Mouse (Mus musculus) heart, adult 2 months (tissue): ENCODE results near the gene Lamp1. TPM values are rescaled to one million over a fixed set of nuclear protein-coding genes. Genes with fewer than 3 reads are reported as not detected.

Experiments used
- DNase-seq, 2 experiments: peaks; one replicate each; pipeline ENCODE4 v3.0.0; 2021
- H3K27ac ChIP-seq: fragments of 200-600 bp; 2 replicates; pipeline ENCODE4 v1.8.1; 2022
- H3K27me3 ChIP-seq: fragments of 200-500 bp; 2 replicates; pipeline ENCODE4 v1.6.1; 2012; ENCODE audit warnings: mild to moderate bottlenecking, low read length, inconsistent platforms, mixed read lengths; ENCODE audit not compliant: control insufficient read depth, insufficient read depth
- H3K36me3 ChIP-seq: fragments of 200-500 bp; 2 replicates; pipeline ENCODE4 v1.6.1; 2012; ENCODE audit warnings: low read length, inconsistent platforms; ENCODE audit not compliant: control insufficient read depth, insufficient read depth
- H3K4me1 ChIP-seq: fragments of 200-500 bp; 2 replicates; pipeline ENCODE4 v1.6.1; 2011; ENCODE audit warnings: low read length; ENCODE audit not compliant: control insufficient read depth, insufficient read depth
- H3K4me3 ChIP-seq: fragments of 200-600 bp; 2 replicates; pipeline ENCODE4 v1.8.1; 2022
- H3K79me2 ChIP-seq: fragments of 200-500 bp; replicated peaks from 2 replicates; pipeline ENCODE4 v1.6.1; 2012; ENCODE audit warnings: mild to moderate bottlenecking, inconsistent platforms, low read length, moderate library complexity, mixed read lengths; ENCODE audit not compliant: control insufficient read depth, insufficient read depth
- H3K9ac ChIP-seq: fragments of 200-500 bp; 2 replicates; pipeline ENCODE4 v1.6.1; 2012; ENCODE audit warnings: low read depth, mild to moderate bottlenecking, control low read depth, inconsistent platforms, low read length, mixed read lengths
- CTCF ChIP-seq: fragments of 200-600 bp; IDR thresholded peaks from 2 replicates; pipeline ENCODE4 v1.8.1; 2022; ENCODE audit warnings: antibody characterized with exemption, mild to moderate bottlenecking, moderate library complexity
- EP300 ChIP-seq: fragments of 200-500 bp; IDR thresholded peaks from 2 replicates; pipeline ENCODE4 v1.6.1; 2011; ENCODE audit warnings: low read depth, low read length, control low read depth; ENCODE audit not compliant: insufficient read depth
- POLR2A ChIP-seq: fragments of 200-500 bp; IDR thresholded peaks from 2 replicates; pipeline ENCODE4 v1.6.1; 2011; ENCODE audit warnings: mild to moderate bottlenecking, low read depth, low read length, control low read depth; ENCODE audit not compliant: insufficient read depth
- WGBS: fragments of 180-500 bp; shearing (Covaris S2); methylation state at CpG from one replicate; pipeline ENCODE4 v1.1.7; 2018; 5-methylcytosine and 5-hydroxymethylcytosine counted together
- intact Hi-C: fragments of 180-260 bp; cut with DNase I; formaldehyde crosslinking; loops from one replicate; pipeline ENCODE4 v1.15.1; 2025
- polyA plus RNA-seq: library from polyadenylated mRNA; depleted of rRNA; stranded (reverse); fragments of >200 nt; gene quantifications from 2 replicates; pipeline ENCODE4 v1.2.3, GENCODE M21; 2012
- total RNA-seq, 2 experiments: library from RNA; stranded (reverse); gene quantifications; 2 replicates each; pipeline ENCODE4 v1.2.3; 2021

Lamp1 gene
- total and polyA plus RNA-seq, 3 experiments: 406 to 462 (median 437) TPM

DNA sequence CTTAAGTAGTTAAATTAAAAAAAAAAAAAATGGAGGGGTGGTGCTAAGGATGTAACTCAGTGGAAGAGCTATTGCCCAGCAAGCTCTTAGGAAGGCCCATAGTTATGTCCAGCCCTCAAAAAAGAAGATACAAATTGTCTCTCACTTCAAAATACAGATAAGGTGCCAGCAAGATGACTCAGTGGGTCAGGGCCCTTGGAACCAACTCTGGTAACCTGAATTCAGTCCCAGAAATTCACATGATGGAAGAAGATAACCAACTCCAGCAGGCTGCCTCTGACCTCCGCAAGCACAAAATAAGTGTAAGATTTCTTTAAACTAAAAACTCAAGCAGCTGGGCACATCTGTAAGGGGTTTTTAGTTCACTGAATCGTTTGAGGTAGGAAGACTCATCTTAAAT, 10.5 kb upstream of the Lamp1 start:
- no peaks in the 10 kb centered on the region for H3K36me3 ChIP-seq

DNA sequence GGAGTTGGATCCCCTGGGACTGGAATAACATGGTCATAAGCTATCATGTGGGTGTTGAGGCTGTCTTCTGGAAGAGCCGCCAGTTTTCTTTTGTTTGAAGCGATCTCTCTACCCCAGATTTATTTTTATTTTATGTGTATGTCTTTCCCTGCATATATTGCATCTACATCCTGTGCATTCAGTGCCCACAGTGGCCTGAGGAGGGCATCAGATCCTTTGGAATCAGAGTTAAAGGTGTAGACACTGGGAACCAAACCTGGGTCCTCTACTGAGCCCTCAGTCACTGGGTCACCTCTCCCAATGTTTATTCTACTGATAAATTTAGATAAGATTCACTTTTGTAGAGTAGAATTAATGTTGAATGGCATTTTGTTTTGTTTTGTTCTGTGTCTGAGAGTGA, 9.7 kb upstream of the Lamp1 start:
- no peak for DNase-seq

More for the DNA sequence above, 10.5 kb upstream of the Lamp1 start:
- no peak overlapping the region for H3K4me3 ChIP-seq
- no peak overlapping the region for H3K27ac ChIP-seq
- 77% methylated on average over 2 of the region's 2 CpGs for WGBS
- no peaks in the 10 kb centered on the region for H3K4me1 ChIP-seq
- no peaks in the 10 kb centered on the region for H3K27me3 ChIP-seq
- no peak for TF ChIP-seq EP300
- TF ChIP-seq POLR2A: no peak
- TF ChIP-seq CTCF: no peak
- H3K9ac ChIP-seq: no peak overlapping the region
- no peaks in the 10 kb centered on the region for H3K79me2 ChIP-seq
- intact Hi-C loops: no loop called here
- no peak for DNase-seq

DNA sequence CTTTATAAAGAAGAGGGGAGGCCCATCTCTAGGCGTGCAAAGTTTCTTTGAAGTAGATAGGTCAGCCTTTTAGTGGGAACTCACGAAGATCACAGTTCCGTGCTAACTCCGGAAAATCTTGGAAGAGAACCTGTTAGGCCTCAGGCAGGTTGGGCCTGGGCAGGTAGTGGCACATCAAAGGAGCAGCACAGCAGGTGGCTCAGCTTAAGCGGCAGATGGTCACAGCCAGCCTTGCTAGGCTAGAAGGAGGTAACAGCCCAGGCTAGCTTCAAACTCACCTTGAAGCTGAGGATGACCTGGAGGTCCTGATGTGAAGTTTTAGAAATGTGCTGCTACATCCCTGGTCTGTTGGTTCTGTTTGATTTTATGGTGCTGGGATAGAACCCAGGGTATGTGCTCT, 9.1 kb upstream of the Lamp1 start:
- Histone ChIP-seq H3K27me3 (no peaks in the 10 kb centered on the region), H3K9ac (no peak overlapping the region), H3K36me3 (no peaks in the 10 kb centered on the region), H3K4me3 (no peak overlapping the region), H3K79me2 (no peaks in the 10 kb centered on the region), H3K4me1 (no peaks in the 10 kb centered on the region), H3K27ac (no peak overlapping the region)
- no peak for TF ChIP-seq CTCF
- TF ChIP-seq POLR2A: no peak
- no peak for TF ChIP-seq EP300
- 74% methylated on average over 5 of the region's 5 CpGs for WGBS
- intact Hi-C loops: loop anchor here (10.0 kb wide), 1 partner anchor 55 kb away; the partner anchor contains the start of gene Grtp1
- DNase-seq: no peak

More for the DNA sequence above, 9.7 kb upstream of the Lamp1 start:
- H3K27ac ChIP-seq: no peak overlapping the region
- H3K36me3 ChIP-seq: no peaks in the 10 kb centered on the region
- no peak overlapping the region for H3K9ac ChIP-seq
- no peaks in the 10 kb centered on the region for H3K4me1 ChIP-seq
- H3K27me3 ChIP-seq: no peaks in the 10 kb centered on the region
- TF ChIP-seq POLR2A (no peak), CTCF (peak; percentile 38)
- H3K4me3 ChIP-seq: no peak overlapping the region
- no peaks in the 10 kb centered on the region for H3K79me2 ChIP-seq
- WGBS: 98% methylated on average over 2 of the region's 2 CpGs
- intact Hi-C loops: no loop called here

DNA sequence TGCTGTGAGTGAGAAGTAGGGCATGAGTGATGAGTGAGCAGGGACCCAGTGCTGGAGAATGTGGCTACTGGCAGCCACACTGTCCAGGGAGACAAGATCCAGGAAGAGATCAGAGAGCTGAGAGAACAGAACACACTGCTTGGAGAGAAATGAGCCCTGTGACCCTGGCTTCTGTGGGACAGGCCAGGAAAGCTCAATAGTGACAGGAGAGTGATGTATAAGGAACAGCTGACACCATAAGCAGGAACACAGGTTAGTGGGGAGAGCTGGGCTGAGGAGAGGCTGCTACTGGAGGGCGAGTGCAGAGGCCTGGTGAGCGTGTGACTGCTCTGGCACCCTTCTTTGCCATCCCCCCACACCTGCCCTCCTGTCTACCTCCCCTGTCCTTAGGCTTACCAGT, 8.0 kb upstream of the Lamp1 start:
- intact Hi-C loops: loop anchor here (10.0 kb wide), 1 partner anchor 54 kb away; the partner anchor contains the start of gene Grtp1
- no peak for TF ChIP-seq EP300
- no peak for TF ChIP-seq CTCF
- TF ChIP-seq POLR2A: no peak
- no peaks in the 10 kb centered on the region; the same call in 1 of the 2 replicates for H3K4me1 ChIP-seq
- no peak overlapping the region for H3K4me3 ChIP-seq
- no peak overlapping the region for H3K27ac ChIP-seq
- DNase-seq: no peak
- 85% methylated on average over 2 of the region's 2 CpGs for WGBS
- H3K9ac ChIP-seq: no peak overlapping the region
- no peaks in the 10 kb centered on the region for H3K79me2 ChIP-seq
- H3K36me3 ChIP-seq: no peaks in the 10 kb centered on the region
- H3K27me3 ChIP-seq: no peaks in the 10 kb centered on the region

DNA sequence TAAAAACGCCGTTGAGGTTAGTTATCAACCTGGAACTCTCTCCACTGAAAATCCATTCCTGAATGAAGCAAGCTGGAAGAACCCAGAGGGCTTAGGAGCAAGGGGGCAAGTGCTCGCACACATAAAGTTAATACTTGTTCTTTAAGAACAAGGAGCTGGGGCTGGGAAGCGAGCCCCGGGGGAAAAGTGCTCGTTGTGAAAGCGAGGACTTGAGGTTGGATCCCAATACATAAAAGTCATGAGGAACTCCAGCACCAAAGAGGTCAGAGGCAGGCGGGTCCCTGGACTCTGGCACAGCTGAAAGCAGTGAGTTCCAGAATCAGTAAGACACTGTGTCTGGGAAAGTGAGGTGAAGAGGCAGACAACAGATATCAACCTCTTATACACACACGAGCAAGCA, 4.9 kb upstream of the Lamp1 start:
- no peak for DNase-seq
- Histone ChIP-seq H3K79me2 (no peaks in the 10 kb centered on the region), H3K4me1 (peaks cover 4% of the 10 kb centered on the region), H3K9ac (no peak overlapping the region), H3K4me3 (no peak overlapping the region), H3K27me3 (no peaks in the 10 kb centered on the region), H3K36me3 (no peaks in the 10 kb centered on the region), H3K27ac (no peak overlapping the region)
- no peak for TF ChIP-seq POLR2A
- no peak for TF ChIP-seq CTCF
- TF ChIP-seq EP300: no peak
- WGBS: 73% methylated on average over 9 of the region's 9 CpGs
- intact Hi-C loops: loop anchor here (10.0 kb wide), 1 partner anchor 51 kb away; the partner anchor contains the start of gene Grtp1

DNA sequence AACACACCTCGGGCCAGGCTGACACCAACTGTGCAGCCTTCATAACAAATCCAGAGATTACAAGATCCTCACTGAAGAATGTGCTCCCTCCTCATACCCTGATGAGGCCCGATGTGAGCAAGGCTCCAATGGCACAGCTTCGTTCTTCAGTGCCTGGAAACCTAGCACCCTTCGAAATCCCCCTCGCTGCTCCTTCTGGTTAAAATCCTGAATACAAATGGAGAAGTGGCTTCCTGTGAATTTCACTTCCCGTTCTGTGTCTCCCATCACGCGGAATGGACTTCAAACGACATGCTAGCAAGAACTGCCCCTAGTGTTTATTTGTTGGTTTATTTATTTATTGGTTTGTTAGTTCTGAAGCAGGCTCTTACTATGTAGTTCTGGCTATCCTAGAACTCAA, 3.6 kb upstream of the Lamp1 start:
- 68% methylated on average over 9 of the region's 9 CpGs for WGBS
- Histone ChIP-seq H3K79me2 (no peaks in the 10 kb centered on the region), H3K4me3 (no peak overlapping the region), H3K27me3 (no peaks in the 10 kb centered on the region), H3K4me1 (peaks cover 4% of the 10 kb centered on the region), H3K36me3 (peaks cover 4% of the 10 kb centered on the region), H3K9ac (no peak overlapping the region), H3K27ac (no peak overlapping the region; the same call in 1 of the 2 replicates)
- intact Hi-C loops: loop anchor here (5.0 to 10.0 kb wide), 2 partner anchors 49 to 132 kb away; partner anchors contain the start of genes Dcun1d2, Grtp1 and Tmco3
- TF ChIP-seq POLR2A (no peak), EP300 (no peak), CTCF (no peak)
- DNase-seq: no peak
